Mouse (Mus musculus) hindbrain, embryonic 11.5 days (tissue): Measurements from ENCODE around the gene Styk1. TPM values are rescaled to one million over a fixed set of nuclear protein-coding genes. Genes with fewer than 3 reads are reported as not detected.

Experiments used
- ATAC-seq: fragments of 200-750 bp; cut with Nextera tagmentation; 2 replicates; pipeline ENCODE4 v1.8.0; 2017; ENCODE audit warnings: mild to moderate bottlenecking, moderate TSS enrichment, moderate library complexity; ENCODE audit not compliant: low FRiP score
- DNase-seq: peaks from one replicate; pipeline ENCODE4 v3.0.0-alpha.2; 2015; ENCODE audit warnings: low spot score
- H3K27ac ChIP-seq: fragments of 300-500 bp; sonication (generic); 2 replicates; pipeline ENCODE4 v1.5.1; 2014; ENCODE audit warnings: mild to moderate bottlenecking, low read depth, low read length
- H3K27me3 ChIP-seq: fragments of 300-500 bp; sonication (generic); 2 replicates; pipeline ENCODE4 v1.6.1; 2014; ENCODE audit warnings: mild to moderate bottlenecking, low read length, moderate library complexity, mixed read lengths; ENCODE audit not compliant: control insufficient read depth, insufficient read depth
- H3K36me3 ChIP-seq: fragments of 300-500 bp; sonication (generic); 2 replicates; pipeline ENCODE4 v1.6.1; 2014; ENCODE audit warnings: mild to moderate bottlenecking, low read length, moderate library complexity, mixed read lengths; ENCODE audit not compliant: control insufficient read depth, insufficient read depth
- H3K4me1 ChIP-seq: fragments of 300-500 bp; sonication (generic); replicated peaks from 2 replicates; pipeline ENCODE4 v1.6.1; 2014; ENCODE audit warnings: low read length, mixed read lengths; ENCODE audit not compliant: control insufficient read depth, insufficient read depth
- H3K4me2 ChIP-seq: fragments of 300-500 bp; sonication (generic); replicated peaks from 2 replicates; pipeline ENCODE4 v1.6.1; 2014; ENCODE audit warnings: mild to moderate bottlenecking, low read depth, low read length
- H3K4me3 ChIP-seq: fragments of 300-500 bp; sonication (generic); 2 replicates; pipeline ENCODE4 v1.5.1; 2014; ENCODE audit warnings: low read depth, low read length
- H3K9ac ChIP-seq: fragments of 300-500 bp; sonication (generic); 2 replicates; pipeline ENCODE4 v1.6.1; 2014; ENCODE audit warnings: low read depth, low read length
- H3K9me3 ChIP-seq: fragments of 300-500 bp; sonication (generic); 2 replicates; pipeline ENCODE4 v1.6.1; 2016; ENCODE audit warnings: low read length; ENCODE audit not compliant: control insufficient read depth
- WGBS: fragments of 180-500 bp; shearing (Covaris S2); extraction: QIAGEN DNeasy Blood & Tissue Kit; methylation state at CpG from one replicate; pipeline ENCODE4 v1.1.7; 2014; 5-methylcytosine and 5-hydroxymethylcytosine counted together
- polyA plus RNA-seq: library from polyadenylated mRNA; unstranded; fragments of >200 nt; fragmentation: Nextera tagmentation; extraction: Ambion mirVana; gene quantifications from 2 replicates; pipeline ENCODE4 v1.2.1, GENCODE M21; 2014

Styk1 gene
- polyA plus RNA-seq, 1 experiment from 2014 or later = 1.1 TPM

DNA sequence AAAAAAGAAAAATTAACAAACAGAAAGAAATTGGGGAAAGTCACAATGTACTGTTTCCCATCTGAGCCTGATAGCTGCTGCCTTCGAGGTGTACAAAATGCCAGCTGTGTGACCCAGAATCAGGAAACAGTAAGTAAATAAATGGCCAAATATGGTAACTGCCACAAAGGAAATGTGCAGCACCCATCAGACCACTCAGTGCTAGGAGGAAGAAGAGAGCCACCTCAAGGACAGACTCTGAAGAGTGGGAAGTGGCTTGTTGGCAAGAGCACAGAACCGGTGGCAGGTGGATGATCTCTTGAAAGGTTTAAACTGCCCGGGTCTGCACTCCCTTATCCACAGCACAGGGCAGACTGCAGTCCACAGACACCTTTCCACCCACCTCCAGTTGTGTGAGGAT, 45.4 kb downstream of the Styk1 start:
- no peak overlapping the region for H3K9ac ChIP-seq
- H3K4me2 ChIP-seq = no peak overlapping the region
- no peaks in the 10 kb centered on the region for H3K36me3 ChIP-seq
- no peak overlapping the region for H3K27ac ChIP-seq
- no peaks in the 10 kb centered on the region for H3K4me1 ChIP-seq
- 82% methylated on average over 3 of the region's 3 CpGs for WGBS
- H3K4me3 ChIP-seq = no peak overlapping the region
- no peak for ATAC-seq
- H3K27me3 ChIP-seq = no peaks in the 10 kb centered on the region
- no peaks in the 10 kb centered on the region for H3K9me3 ChIP-seq
- DNase-seq = no peak

DNA sequence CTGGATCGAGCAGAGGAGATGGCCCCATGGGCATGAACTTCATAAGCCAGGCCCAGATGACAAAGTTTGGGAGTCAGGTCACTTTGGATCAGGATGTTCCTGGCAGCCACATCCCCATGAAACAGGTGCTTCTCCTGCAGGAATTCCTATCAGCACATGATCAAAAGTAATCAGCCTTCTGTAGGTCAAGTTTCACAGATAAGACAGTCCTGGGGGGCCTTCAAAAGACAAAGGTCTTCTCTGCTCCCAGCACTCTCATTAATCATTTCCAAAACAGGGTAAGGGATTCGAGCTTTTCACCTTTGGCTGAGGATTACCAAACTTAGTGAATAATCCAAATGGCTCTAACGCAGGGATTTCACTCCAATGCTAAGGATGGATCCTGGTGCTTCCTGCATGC, 48.6 kb downstream of the Styk1 start:
- Histone ChIP-seq H3K4me1 (no peaks in the 10 kb centered on the region), H3K27me3 (no peaks in the 10 kb centered on the region), H3K36me3 (no peaks in the 10 kb centered on the region), H3K9me3 (no peaks in the 10 kb centered on the region), H3K4me2 (no peak overlapping the region), H3K9ac (no peak overlapping the region), H3K27ac (no peak overlapping the region), H3K4me3 (no peak overlapping the region)
- no peak for DNase-seq
- 64% methylated on average over 3 of the region's 3 CpGs for WGBS
- no peak for ATAC-seq

DNA sequence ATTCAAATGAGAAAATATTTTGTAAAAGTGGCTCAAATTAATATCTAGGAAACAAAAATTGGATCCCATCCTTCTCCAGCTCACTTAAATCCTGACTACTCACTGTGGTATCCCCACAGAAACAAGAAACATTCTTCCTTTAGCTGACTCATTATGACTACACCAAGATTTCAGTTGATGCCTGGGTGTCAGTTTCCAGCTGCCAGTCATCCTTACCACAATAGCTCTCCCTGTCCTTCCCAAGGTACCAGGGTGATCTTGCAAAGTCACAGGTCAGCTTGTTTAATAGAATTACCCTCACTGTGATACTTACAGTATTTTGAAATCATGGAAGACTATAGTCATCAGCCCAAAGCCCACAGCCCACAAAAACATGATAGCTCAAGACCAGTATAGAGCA, 54.9 kb downstream of the Styk1 start:
- no peaks in the 10 kb centered on the region for H3K4me1 ChIP-seq
- no peaks in the 10 kb centered on the region for H3K36me3 ChIP-seq
- no peaks in the 10 kb centered on the region for H3K9me3 ChIP-seq
- H3K4me2 ChIP-seq = no peak overlapping the region
- no peak overlapping the region for H3K27ac ChIP-seq
- DNase-seq (no peak), ATAC-seq (no peak)
- no peaks in the 10 kb centered on the region for H3K27me3 ChIP-seq
- no peak overlapping the region for H3K9ac ChIP-seq
- no peak overlapping the region for H3K4me3 ChIP-seq

DNA sequence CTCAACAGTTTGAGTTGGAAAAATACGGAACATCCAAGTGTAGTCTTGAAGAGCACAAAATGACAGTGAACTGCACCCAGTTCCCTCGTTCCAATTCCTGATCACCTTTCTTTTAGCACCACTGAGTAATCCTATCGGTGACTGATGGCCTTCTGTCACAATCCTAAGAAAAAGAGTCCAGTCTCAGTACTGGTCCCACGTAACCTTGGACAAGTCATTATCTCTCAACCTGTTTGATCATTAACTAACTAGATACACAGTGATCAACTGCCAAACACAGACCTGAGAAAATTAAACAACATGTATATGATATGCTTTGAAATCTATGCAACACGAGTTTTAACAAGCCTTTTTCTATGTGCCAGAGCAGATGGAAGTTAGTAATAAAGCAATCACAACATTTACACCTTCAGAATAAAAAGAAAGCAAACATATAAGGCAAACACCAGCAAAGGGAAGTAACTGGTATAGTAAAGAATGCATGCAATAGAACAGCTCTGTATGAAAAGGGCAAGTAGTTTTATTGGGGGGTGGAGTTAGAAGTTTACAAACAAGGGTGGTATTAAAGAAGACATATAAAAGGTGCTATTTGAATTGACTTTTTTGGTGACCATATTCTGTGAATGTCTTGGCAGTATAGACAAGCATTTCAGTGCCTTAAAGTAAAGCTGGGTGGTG, 58.8 kb downstream of the Styk1 start:
- DNase-seq (no peak), ATAC-seq (no peak)
- Histone ChIP-seq H3K27me3 (no peaks in the 10 kb centered on the region), H3K36me3 (no peaks in the 10 kb centered on the region), H3K9me3 (no peaks in the 10 kb centered on the region), H3K27ac (no peak overlapping the region), H3K4me2 (no peak overlapping the region), H3K9ac (no peak overlapping the region), H3K4me1 (peaks cover 3% of the 10 kb centered on the region), H3K4me3 (no peak overlapping the region)
- WGBS = 83% methylated on average over 5 of the region's 5 CpGs

DNA sequence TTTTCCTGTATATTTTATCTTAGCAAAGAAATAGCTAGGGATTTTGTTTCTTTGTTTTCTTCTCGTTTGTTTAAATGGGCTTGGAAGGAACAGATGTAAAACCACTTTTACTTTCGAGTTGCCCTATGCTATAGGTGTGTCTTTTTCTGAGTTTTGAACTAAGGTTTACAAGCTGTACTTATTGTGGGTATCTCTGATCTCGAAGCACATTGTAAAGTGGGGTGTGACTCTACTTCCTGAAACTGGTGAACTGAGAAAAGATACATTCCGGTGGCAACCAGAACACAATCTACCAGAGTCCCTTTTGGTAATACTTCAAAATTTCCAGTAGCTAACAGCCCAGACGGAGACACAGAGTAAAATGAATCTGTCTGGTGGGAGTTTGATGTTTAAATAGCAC, 59.5 kb downstream of the Styk1 start:
- H3K4me2 ChIP-seq = no peak overlapping the region
- no peak overlapping the region for H3K9ac ChIP-seq
- no peak for ATAC-seq
- no peaks in the 10 kb centered on the region for H3K36me3 ChIP-seq
- DNase-seq = no peak
- no peaks in the 10 kb centered on the region for H3K9me3 ChIP-seq
- H3K27ac ChIP-seq = no peak overlapping the region
- H3K4me1 ChIP-seq = peaks cover 3% of the 10 kb centered on the region
- H3K27me3 ChIP-seq = no peaks in the 10 kb centered on the region
- no peak overlapping the region for H3K4me3 ChIP-seq
- 90% methylated on average over 5 of the region's 5 CpGs for WGBS

DNA sequence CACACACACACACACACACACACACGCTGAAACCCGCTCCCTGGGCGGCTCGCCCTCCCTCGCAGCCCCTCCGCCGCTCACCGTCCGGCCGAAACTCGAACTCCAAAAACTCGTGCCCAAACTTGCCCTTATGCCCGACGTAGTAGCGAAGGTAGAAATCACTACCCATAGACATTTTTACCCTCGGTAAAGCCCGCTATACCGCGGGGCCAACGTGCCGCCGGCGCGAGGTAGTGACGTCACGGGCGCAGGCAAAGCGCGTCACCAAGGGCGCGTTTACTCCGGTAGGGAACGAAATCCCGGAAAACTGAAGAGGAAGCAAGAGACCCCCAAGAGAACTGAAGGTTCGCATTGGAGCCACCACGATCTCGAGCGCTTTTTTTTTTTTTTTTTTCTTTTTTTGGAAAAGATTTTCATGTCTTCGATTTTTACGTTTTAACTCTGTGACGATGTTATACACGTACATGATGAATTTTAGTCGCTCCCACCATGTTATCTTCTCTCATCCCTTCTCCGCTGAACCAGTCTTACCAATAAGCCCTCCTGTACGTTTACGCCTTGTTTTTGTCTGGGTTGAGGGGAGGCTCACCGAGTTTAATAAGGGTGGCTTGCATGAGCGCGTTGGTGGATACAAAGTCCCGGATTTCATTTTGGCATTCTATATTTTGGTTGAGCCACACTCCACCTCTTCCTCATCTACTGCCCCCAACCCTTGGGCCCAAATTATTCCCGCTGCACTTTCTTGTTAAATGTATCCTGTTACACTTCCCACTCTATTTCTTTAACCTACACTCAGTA, 60.2 kb downstream of the Styk1 start, which contains the start of gene Magohb:
Magohb (minus strand) TSS at position 254 of the 798 bp plus-strand sequence.
- H3K36me3 ChIP-seq = no peaks in the 10 kb centered on the region
- H3K9me3 ChIP-seq = no peaks in the 10 kb centered on the region
- peak within 1 kb of the TSS; percentile 57 for H3K4me3 ChIP-seq
- H3K27me3 ChIP-seq = no peaks in the 10 kb centered on the region
- WGBS = 3% methylated on average over 42 of the region's 51 CpGs
- H3K9ac ChIP-seq = peak within 1 kb of the TSS; percentile 68
- ATAC-seq (peak; percentile 94), DNase-seq (peak; percentile 93)
- peaks cover 3% of the 10 kb centered on the region for H3K4me1 ChIP-seq
- no peak within 1 kb of the TSS for H3K27ac ChIP-seq
- H3K4me2 ChIP-seq = peak within 1 kb of the TSS; percentile 55

DNA sequence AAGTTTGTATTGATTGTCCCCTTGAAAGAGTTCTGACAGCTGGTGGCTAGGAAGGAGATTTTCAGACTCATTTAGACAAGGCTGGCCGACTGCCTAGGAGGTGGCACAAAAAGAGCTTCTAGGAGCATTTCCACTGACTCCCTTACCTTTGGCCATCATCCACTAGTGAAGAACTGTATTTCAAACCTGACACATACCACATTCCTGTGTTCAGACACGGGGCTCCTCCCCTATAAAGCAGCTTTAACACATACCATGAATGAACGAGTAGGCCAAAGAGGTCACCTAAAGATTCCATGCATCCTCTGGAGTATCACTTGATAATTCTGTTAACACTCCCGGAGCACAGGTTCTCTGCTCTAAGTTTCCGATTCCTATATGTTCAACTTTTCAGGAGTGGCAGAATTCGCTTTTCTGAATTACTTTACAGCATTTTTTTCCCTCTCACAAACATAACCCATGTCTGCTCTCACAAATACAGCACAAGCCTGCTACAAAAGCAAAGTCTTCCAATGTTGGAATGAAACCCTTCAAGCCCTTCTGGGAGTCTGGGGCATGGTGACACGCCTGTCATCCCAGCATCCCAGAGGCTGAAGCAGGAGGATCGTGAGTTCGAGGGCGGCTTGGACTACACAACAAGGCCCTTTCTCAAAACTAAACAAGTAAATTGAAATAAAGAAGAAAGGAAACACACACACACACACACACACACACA, 61.0 kb downstream of the Styk1 start:
- peak; percentile 50 for DNase-seq
- 25% methylated on average over 10 of the region's 10 CpGs for WGBS
- H3K9ac ChIP-seq = peak overlapping the region; percentile 68
- no peak overlapping the region for H3K27ac ChIP-seq
- peak overlapping the region; percentile 48 for H3K4me2 ChIP-seq
- H3K27me3 ChIP-seq = no peaks in the 10 kb centered on the region
- H3K4me1 ChIP-seq = peaks cover 3% of the 10 kb centered on the region
- ATAC-seq = peak; percentile 68
- peak overlapping the region; percentile 57 for H3K4me3 ChIP-seq
- H3K36me3 ChIP-seq = no peaks in the 10 kb centered on the region
- H3K9me3 ChIP-seq = no peaks in the 10 kb centered on the region

DNA sequence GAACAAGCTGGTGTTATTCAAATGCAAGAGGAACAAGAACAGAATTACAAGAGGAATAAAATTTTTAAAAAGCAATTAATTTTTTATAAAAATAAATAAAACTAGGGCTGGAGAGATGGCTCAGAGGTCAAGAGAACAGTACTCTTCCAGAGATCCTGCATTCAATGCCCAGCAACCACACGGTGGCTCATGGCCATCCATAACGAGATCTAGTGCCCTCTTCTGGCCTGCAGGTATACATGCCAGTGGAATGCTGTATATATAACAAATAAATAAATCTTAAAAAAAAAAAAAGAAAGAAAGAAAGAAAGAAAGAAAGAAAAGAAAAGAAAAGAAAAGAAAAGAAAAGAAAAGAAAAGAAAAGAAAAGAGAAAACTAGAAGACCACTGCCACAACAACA, 63.0 kb downstream of the Styk1 start:
- ATAC-seq (no peak), DNase-seq (peak; percentile 39)
- Histone ChIP-seq H3K4me3 (no peak overlapping the region), H3K4me1 (peaks cover 3% of the 10 kb centered on the region), H3K4me2 (no peak overlapping the region), H3K27ac (no peak overlapping the region), H3K9ac (no peak overlapping the region), H3K36me3 (no peaks in the 10 kb centered on the region), H3K9me3 (no peaks in the 10 kb centered on the region), H3K27me3 (no peaks in the 10 kb centered on the region)
- WGBS = 25% methylated on average over 2 of the region's 2 CpGs
